Comparison of ENCODE assay signal across 8 mouse cellular contexts in the genomic region with DNA sequence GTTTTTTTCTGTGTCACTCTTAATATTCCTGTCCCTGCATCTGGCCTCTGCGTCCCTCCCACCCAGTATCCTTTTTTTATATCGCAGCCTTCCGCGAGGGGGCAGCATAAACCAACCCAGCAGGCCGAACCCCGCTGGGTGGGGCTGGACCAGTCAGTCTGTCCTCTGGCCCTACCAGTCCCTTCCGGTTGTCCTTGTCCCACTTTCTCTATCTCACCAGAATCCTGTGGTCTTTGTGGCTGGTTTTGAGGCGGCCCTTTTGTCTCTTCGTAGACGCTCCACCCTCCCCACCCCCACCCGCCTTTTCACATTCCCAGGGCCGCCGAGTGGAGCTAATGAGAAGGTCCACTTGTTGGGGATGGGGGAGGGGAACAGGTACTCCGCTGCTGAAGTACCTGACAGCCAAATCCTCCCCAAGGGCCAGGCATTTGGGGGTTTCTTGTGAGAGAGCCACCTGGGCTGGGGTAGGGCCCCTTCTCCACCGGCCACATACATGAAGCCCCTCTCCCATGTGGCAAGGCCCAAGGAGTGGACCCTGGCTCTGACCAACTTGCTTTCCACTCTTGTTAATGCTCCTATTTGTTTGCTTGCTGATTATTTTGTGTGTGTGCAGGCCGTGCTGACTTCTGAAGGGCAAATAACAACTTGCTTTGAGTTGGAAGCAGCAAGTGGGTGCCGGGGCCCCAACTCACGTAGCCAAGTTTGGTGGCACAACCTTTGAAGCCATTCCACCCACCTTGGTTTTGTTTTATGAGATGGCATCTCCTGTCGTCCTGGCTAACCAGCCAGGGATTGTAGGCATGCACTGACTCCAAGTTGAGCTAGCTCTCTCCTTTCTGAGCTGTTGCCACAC. TPM values are rescaled to one million over a fixed set of nuclear protein-coding genes. Genes with fewer than 3 reads are reported as not detected.
DNase-seq lines count a peak whose midpoint lies in the region; ATAC-seq and TF ChIP-seq lines count a peak whose summit lies in the region.

A gene (minus strand): TSS at position 267 of the 853 bp plus-strand sequence.

- WGBS in hindbrain, embryonic 16.5 days = 16% methylated on average over 19 of the region's 19 CpGs
- WGBS in macrophage (ENCODE audit: missing documents) = 31% methylated on average over 17 of the region's 19 CpGs

- ATAC-seq in activated CD4-positive, CD25-positive, alpha-beta regulatory T cell, adult 4 months = peak; percentile 50
- peak; percentile 67 for ATAC-seq in common myeloid progenitor, adult 5-6 weeks (replicated peaks; ENCODE audit: low read depth, poor library complexity, severe bottlenecking)
- peak; percentile 54 for ATAC-seq in hindbrain, embryonic 16.5 days

- intact Hi-C loops in gastrocnemius, adult 2 months (cut with DNase I) = loop anchor here (1.0 to 5.0 kb wide), 2 partner anchors 40 to 92 kb away; no protein-coding TSS in a partner anchor

- peak within 1 kb of the TSS; percentile 84 for H3K4me3 ChIP-seq in gastrocnemius, adult 2 months
- peak within 1 kb of the TSS; percentile 88 for H3K4me3 ChIP-seq in hindbrain, embryonic 16.5 days (ENCODE audit: low read length)
- peak within 1 kb of the TSS; percentile 44 for H3K4me3 ChIP-seq in macrophage (ENCODE audit: inconsistent target)

- peaks cover 26% of the 10 kb centered on the region for H3K4me1 ChIP-seq in hindbrain, embryonic 16.5 days (ENCODE audit: control insufficient read depth, insufficient read depth, low read depth, low read length)

- H3K9ac ChIP-seq in hindbrain, embryonic 16.5 days (ENCODE audit: low read depth, low read length) = peak within 1 kb of the TSS; percentile 97

- no peaks in the 10 kb centered on the region for H3K9me3 ChIP-seq in hindbrain, embryonic 16.5 days (ENCODE audit: control insufficient read depth, low read length)

- no peaks in the 10 kb centered on the region for H3K79me2 ChIP-seq in macrophage (ENCODE audit: inconsistent target)

- peak; percentile 94 for TF ChIP-seq CTCF in gastrocnemius, adult 2 months (IDR thresholded peaks at IDR 0.05)

- DNase-seq in gastrocnemius, adult 2 months = peak; percentile 94
- peak; percentile 77 to 80 for DNase-seq in left cerebral cortex, adult 18-20 months (ENCODE audit: low spot score in 2 of 2)
- DNase-seq in retina, postnatal 7 days (ENCODE audit: low read depth, low spot score) = peak; percentile 64
- DNase-seq in urinary bladder, adult 18-20 months (ENCODE audit: low spot score in 2 of 2) = peak; percentile 72 to 86

- no peaks in the 10 kb centered on the region for H3K27me3 ChIP-seq in hindbrain, embryonic 16.5 days (replicated peaks; ENCODE audit: control insufficient read depth, insufficient read depth, low read length)

- H3K36me3 ChIP-seq in hindbrain, embryonic 16.5 days (ENCODE audit: control insufficient read depth, insufficient read depth, low read length) = no peaks in the 10 kb centered on the region
- no peaks in the 10 kb centered on the region for H3K36me3 ChIP-seq in macrophage (ENCODE audit: inconsistent target)

- peak within 1 kb of the TSS; percentile 83 for H3K4me2 ChIP-seq in hindbrain, embryonic 16.5 days (ENCODE audit: low read length)

- peak within 1 kb of the TSS; percentile 88 for H3K27ac ChIP-seq in gastrocnemius, adult 2 months
- peak within 1 kb of the TSS; percentile 87 for H3K27ac ChIP-seq in hindbrain, embryonic 16.5 days (ENCODE audit: low read depth, low read length)
- H3K27ac ChIP-seq in macrophage = peak within 1 kb of the TSS; percentile 28; the same call in 1 of the 2 replicates

RNA-seq across cellular contexts. Expression of the gene that starts here (rescaled TPM):
- polyA plus RNA-seq in activated CD4-positive, CD25-positive, alpha-beta regulatory T cell, adult 4 months (2017; shearing (Covaris generic)) = under 1 TPM in 1 of 2 experiments, not detected in 1; 0.56 TPM
- total RNA-seq in common myeloid progenitor, adult 5-6 weeks (2017) = 0.73 and 2.5 TPM in 2 replicates
- 1 to 10 TPM; 1.4 to 1.5 TPM for total RNA-seq in gastrocnemius, adult 2 months (2021)
- 57.7 and 59.7 TPM in 2 replicates for polyA plus RNA-seq in hindbrain, embryonic 16.5 days (2015; fragmentation: Nextera tagmentation; extraction: Ambion mirVana)
- total RNA-seq in left cerebral cortex, adult 18-20 months (2021) = 1 to 10 TPM; 6.7 to 8.6 TPM
- 10 to 100 TPM in 7 of 26 experiments, 1 to 10 TPM in 19; 1.1 to 31.8 (median 7.0) TPM for total RNA-seq in macrophage (2018; cell fraction: chromatin; rRNA removed)
- 10 to 100 TPM in 13 of 26 experiments, 1 to 10 TPM in 13; 5.9 to 22.1 (median 9.4) TPM for total RNA-seq in macrophage (2018; cell fraction: cytosol; rRNA removed)
- total RNA-seq in macrophage (2018; cell fraction: nucleus; rRNA removed) = 10 to 100 TPM in 14 of 26 experiments, 1 to 10 TPM in 12; 4.0 to 36.5 (median 13.0) TPM
- polyA plus RNA-seq in macrophage (2018) = 5.2 to 7.5 TPM (median 5.9 TPM) in 3 replicates

Comparison
In these comparisons a context has a peak if more than half of its experiments do, and no peak if none do; other contexts are left out.
1. Peak in every context shown above with its lines: DNase-seq, ATAC-seq, H3K4me3 ChIP-seq and H3K27ac ChIP-seq.
2. Peak in ATAC-seq in activated CD4-positive, CD25-positive, alpha-beta regulatory T cell, adult 4 months; RNA of the gene not detected or under 1 TPM.
3. H3K27ac ChIP-seq: peak in every context shown above with its lines; median percentile 88 in gastrocnemius, adult 2 months; 87 in hindbrain, embryonic 16.5 days; 28 in macrophage.